Mouse (Mus musculus) ES-E14 (cell line): ENCODE data around the gene Itpr2. TPM values are rescaled to one million over a fixed set of nuclear protein-coding genes. Genes with fewer than 3 reads are reported as not detected.

Experiments
- DNase-seq: peaks from one replicate; pipeline ENCODE4 v3.0.0-alpha.2; 2013; ENCODE audit warnings: low read depth, low spot score
- H3K27ac ChIP-seq: 2 replicates; pipeline ENCODE4 v1.5.1; 2012; ENCODE audit warnings: low read depth, mild to moderate bottlenecking, low read length, moderate library complexity, mixed read lengths; ENCODE audit not compliant: poor library complexity, insufficient read depth, severe bottlenecking
- H3K36me3 ChIP-seq: 2 replicates; pipeline ENCODE4 v1.6.1; 2012; ENCODE audit warnings: mild to moderate bottlenecking, low read length, moderate library complexity, mixed read lengths; ENCODE audit not compliant: control insufficient read depth, poor library complexity, insufficient read depth, severe bottlenecking
- H3K4me1 ChIP-seq, 2 experiments: fragments of 150-350 bp in 1 of 2; sonication (generic) in 1 of 2; 2 replicates each; pipeline ENCODE4 v1.6.1; 2012; ENCODE audit warnings: low read length in 2 of 2, mild to moderate bottlenecking in 1 of 2, mixed read lengths in 1 of 2; ENCODE audit not compliant: control insufficient read depth in 2 of 2, insufficient read depth in 2 of 2, poor library complexity in 1 of 2
- H3K4me3 ChIP-seq, 2 experiments: fragments of 150-350 bp in 1 of 2; sonication (generic) in 1 of 2; 2 replicates each; pipeline ENCODE4 v1.5.1; 2012; ENCODE audit warnings: low read length in 2 of 2, low read depth in 1 of 2, mild to moderate bottlenecking in 1 of 2, mixed read lengths in 1 of 2; ENCODE audit not compliant: insufficient read depth in 1 of 2, poor library complexity in 1 of 2, severe bottlenecking in 1 of 2
- H3K9ac ChIP-seq: 2 replicates; pipeline ENCODE4 v1.6.1; 2012; ENCODE audit warnings: low read depth, mild to moderate bottlenecking, low read length, mixed read lengths; ENCODE audit not compliant: poor library complexity, insufficient read depth, severe bottlenecking
- H3K9me3 ChIP-seq: fragments of 150-350 bp; sonication (generic); 2 replicates; pipeline ENCODE4 v1.6.1; 2012; ENCODE audit warnings: low read depth, mild to moderate bottlenecking, low read length; ENCODE audit not compliant: control insufficient read depth, insufficient read depth
- CHD2 ChIP-seq: IDR thresholded peaks from 2 replicates; pipeline ENCODE4 v1.6.1; 2014; ENCODE audit warnings: mild to moderate bottlenecking, low read depth, low read length, inconsistent platforms
- HCFC1 ChIP-seq: IDR thresholded peaks from 2 replicates; pipeline ENCODE4 v1.6.1; 2012; ENCODE audit warnings: low read length, inconsistent platforms, borderline replicate concordance; ENCODE audit not compliant: insufficient read depth
- MAFK ChIP-seq: IDR thresholded peaks from 2 replicates; pipeline ENCODE4 v1.6.1; 2014; ENCODE audit warnings: mild to moderate bottlenecking, low read depth, low read length, inconsistent platforms; ENCODE audit not compliant: insufficient read depth
- ZC3H11A ChIP-seq: IDR thresholded peaks from 2 replicates; pipeline ENCODE4 v1.6.1; 2012; ENCODE audit warnings: low read depth, mild to moderate bottlenecking, inconsistent platforms, low read length, borderline replicate concordance
- ZNF384 ChIP-seq: IDR thresholded peaks from 2 replicates; pipeline ENCODE4 v1.6.1; 2012; ENCODE audit warnings: low read depth, low read length, inconsistent platforms
- in situ Hi-C, 2 experiments: fragments of 600-800 bp; cut with MboI; formaldehyde crosslinking; loops; one replicate each; pipeline ENCODE4 v1.15.1; 2025; ENCODE audit warnings: low sequenced_read_pairs in 2 of 2, inconsistent platforms in 1 of 2; ENCODE audit not compliant: unreplicated experiment in 2 of 2
- total RNA-seq: library from RNA; depleted of rRNA; stranded (reverse); fragments of 300-350 nt; gene quantifications from 2 replicates; pipeline ENCODE4 v1.2.3, GENCODE M21; 2012

Itpr2 gene
- total RNA-seq, 1 experiment = 1.5 TPM

DNA sequence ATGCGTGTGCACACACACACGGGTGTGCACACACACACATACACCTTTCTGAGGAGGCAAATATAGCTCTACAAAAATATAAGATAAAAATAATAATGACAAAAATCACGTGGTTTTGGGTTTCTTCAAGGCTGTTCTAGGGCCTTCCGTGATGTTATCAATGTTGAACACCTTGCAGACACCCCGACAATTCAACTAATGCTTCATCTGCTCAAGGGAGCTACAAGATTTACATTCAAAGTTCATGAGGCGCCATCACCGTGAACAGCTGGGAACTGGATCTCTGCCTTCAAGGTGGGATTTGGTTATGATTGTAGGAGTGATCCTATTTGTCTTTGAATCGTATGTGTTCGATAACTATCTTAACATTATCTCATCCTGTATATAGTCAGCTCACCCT, 166.8 kb downstream of the Itpr2 start:
- in situ Hi-C loops = no loop called here
- TF ChIP-seq ZC3H11A = no peak
- no peak for TF ChIP-seq HCFC1
- no peak for TF ChIP-seq MAFK
- TF ChIP-seq ZNF384 = no peak
- TF ChIP-seq CHD2 = no peak

GRCm38 (mm10) chr6:146333506-146333905, 168.5 kb downstream of the Itpr2 start:
- no peak overlapping the region for H3K9ac ChIP-seq
- in situ Hi-C loops = no loop called here
- no peaks in the 10 kb centered on the region for H3K9me3 ChIP-seq
- H3K4me3 ChIP-seq = no peak overlapping the region
- H3K4me1 ChIP-seq = peaks cover 0 to 2% of the 10 kb centered on the region in 2 experiments; a peak in 1 of 4 replicates
- DNase-seq = no peak
- no peak overlapping the region for H3K27ac ChIP-seq
- TF ChIP-seq ZNF384 = no peak
- TF ChIP-seq CHD2 = no peak
- no peak for TF ChIP-seq ZC3H11A
- no peak for TF ChIP-seq MAFK
- TF ChIP-seq HCFC1 = no peak
- H3K36me3 ChIP-seq = no peaks in the 10 kb centered on the region

More for the DNA sequence above, 166.8 kb downstream of the Itpr2 start:
- Histone ChIP-seq H3K27ac (no peak overlapping the region), H3K4me3 (no peak overlapping the region), H3K36me3 (no peaks in the 10 kb centered on the region), H3K9ac (no peak overlapping the region), H3K9me3 (no peaks in the 10 kb centered on the region), H3K4me1 (peaks cover 0 to 2% of the 10 kb centered on the region in 2 experiments; a peak in 1 of 4 replicates)
- DNase-seq = no peak

- no peak for TF ChIP-seq HCFC1
- TF ChIP-seq ZC3H11A = no peak
- TF ChIP-seq MAFK = no peak
- no peak for TF ChIP-seq ZNF384
- TF ChIP-seq CHD2 = no peak
- Histone ChIP-seq H3K4me3 (no peak overlapping the region), H3K36me3 (no peaks in the 10 kb centered on the region), H3K9ac (no peak overlapping the region), H3K9me3 (no peaks in the 10 kb centered on the region), H3K4me1 (peaks cover 0 to 2% of the 10 kb centered on the region in 2 experiments; a peak in 1 of 4 replicates), H3K27ac (no peak overlapping the region)
- no peak for DNase-seq
- in situ Hi-C loops = no loop called here
These were observed 170.9 kb downstream of the Itpr2 start for GRCm38 (mm10) chr6:146331017-146331669.

DNA sequence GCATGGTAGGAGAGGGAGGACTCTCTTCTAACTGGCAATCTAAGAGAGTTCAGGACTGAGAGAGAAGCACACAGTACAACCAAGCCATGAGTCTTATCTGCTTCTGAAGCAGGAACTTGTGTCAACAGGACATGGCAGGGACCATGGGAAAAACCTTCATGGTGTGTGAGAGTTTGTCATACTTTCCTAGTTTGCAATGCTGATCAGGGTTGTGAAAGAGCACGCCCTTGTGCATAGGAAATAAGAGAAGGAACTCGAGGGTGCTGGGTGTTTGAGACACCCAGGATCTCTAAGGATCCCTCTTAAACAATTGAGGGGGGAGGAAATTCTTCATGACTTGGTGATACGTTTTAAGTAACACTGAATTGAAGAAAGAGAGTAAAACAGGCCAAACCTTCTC, 172.9 kb downstream of the Itpr2 start:
- in situ Hi-C loops = no loop called here

More for the DNA sequence above, 172.9 kb downstream of the Itpr2 start:
- Histone ChIP-seq H3K36me3 (no peaks in the 10 kb centered on the region), H3K27ac (no peak overlapping the region), H3K9ac (no peak overlapping the region), H3K9me3 (no peaks in the 10 kb centered on the region), H3K4me3 (no peak overlapping the region), H3K4me1 (peaks cover 0 to 2% of the 10 kb centered on the region in 2 experiments; a peak in 1 of 4 replicates)
- TF ChIP-seq HCFC1 (no peak), CHD2 (no peak), ZNF384 (no peak), ZC3H11A (no peak), MAFK (no peak)
- no peak for DNase-seq
